Mouse (Mus musculus): ENCODE data around the gene Pola1.
A peak's percentile ranks its signal among the peaks of the same experiment; 100 is the strongest.

GRCm38 (mm10) chrX:93663919-93664586 is 32.1 kb upstream of the Pola1 start:
- no peak for TF ChIP-seq CTCF (IDR thresholded peaks at IDR 0.05; ENCODE audit: low read depth)
- TF ChIP-seq EP300 (IDR thresholded peaks at IDR 0.05; ENCODE audit: low read depth), result peak; percentile 40; the same call in 1 of the 2 replicates

Measured in liver, postnatal 0 days (tissue).